Mouse (Mus musculus): ENCODE data around the gene Robo2. TPM values are rescaled to one million over a fixed set of nuclear protein-coding genes. Genes with fewer than 3 reads are reported as not detected.
A peak's percentile ranks its signal among the peaks of the same experiment; 100 is the strongest.

The Robo2 gene
- polyA plus RNA-seq, 1 experiment from 2014 or later = 25.8 TPM

DNA sequence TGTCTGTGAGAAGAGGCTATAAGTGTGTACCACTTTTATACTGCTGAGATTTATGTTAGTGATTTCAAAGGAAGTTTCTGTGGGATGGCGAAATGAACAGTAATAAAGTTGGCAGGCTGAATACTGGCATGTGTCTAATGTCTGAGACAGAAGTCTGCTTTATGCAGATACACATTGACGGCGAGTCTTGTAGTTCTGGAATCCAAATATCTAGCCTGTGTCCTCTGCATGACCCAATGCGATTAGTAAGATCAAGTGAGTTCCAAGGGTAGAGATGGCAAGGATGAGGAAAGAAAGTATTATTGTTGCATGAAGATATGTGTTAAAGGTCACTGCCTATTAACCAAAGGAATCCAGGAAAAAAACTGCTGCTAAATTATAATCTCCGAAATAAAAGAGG, 541.3 kb downstream of the Robo2 start:
- no peak for DNase-seq (ENCODE audit: low spot score)

DNA sequence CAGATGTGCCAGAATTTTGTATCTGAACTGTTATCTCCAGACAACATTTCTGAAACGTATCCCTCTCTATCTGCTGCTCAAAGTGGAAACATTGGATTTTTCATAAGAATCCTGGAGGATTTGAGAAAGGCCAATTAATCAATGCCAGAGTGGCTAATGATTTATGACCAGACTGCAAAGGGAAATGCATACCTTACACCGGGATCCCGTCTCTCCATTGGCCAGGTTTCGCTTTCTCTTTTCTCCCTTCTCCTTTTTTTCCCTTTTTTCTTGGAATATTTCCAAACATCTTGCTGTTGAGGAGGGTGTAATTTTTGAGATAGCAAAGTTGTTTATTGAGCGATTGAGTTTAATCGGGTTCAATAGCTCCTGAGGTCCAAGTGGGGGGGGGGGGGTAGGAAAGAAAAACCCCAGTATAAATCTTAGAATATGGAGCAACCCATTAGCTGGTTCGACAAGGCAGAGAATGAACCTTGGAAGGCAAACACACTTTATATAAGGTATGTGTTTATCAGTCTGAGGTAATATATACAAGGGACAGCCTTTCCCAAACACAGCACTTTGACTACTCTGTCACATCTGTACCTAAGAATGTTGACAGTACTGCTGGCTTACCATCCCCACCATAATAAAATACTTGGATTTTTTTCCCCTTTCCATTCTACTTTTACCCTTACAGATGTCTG, 542.0 kb downstream of the Robo2 start:
- Histone ChIP-seq H3K36me3 (replicated peaks) (no peaks in the 10 kb centered on the region), H3K4me3 (no peak overlapping the region), H3K9me3 (no peaks in the 10 kb centered on the region), H3K4me1 (no peaks in the 10 kb centered on the region), H3K27ac (replicated peaks) (no peak overlapping the region), H3K27me3 (replicated peaks; ENCODE audit: low read depth, poor library complexity, severe bottlenecking) (no peaks in the 10 kb centered on the region)
- no peak for DNase-seq (ENCODE audit: low spot score)
- WGBS = 87% methylated on average over 7 of the region's 7 CpGs

More for the DNA sequence above, 541.3 kb downstream of the Robo2 start:
- Histone ChIP-seq H3K4me3 (no peak overlapping the region), H3K27ac (replicated peaks) (no peak overlapping the region), H3K36me3 (replicated peaks) (no peaks in the 10 kb centered on the region), H3K27me3 (replicated peaks; ENCODE audit: low read depth, poor library complexity, severe bottlenecking) (no peaks in the 10 kb centered on the region), H3K4me1 (no peaks in the 10 kb centered on the region), H3K9me3 (no peaks in the 10 kb centered on the region)
- WGBS = 80% methylated on average over 5 of the region's 5 CpGs

DNA sequence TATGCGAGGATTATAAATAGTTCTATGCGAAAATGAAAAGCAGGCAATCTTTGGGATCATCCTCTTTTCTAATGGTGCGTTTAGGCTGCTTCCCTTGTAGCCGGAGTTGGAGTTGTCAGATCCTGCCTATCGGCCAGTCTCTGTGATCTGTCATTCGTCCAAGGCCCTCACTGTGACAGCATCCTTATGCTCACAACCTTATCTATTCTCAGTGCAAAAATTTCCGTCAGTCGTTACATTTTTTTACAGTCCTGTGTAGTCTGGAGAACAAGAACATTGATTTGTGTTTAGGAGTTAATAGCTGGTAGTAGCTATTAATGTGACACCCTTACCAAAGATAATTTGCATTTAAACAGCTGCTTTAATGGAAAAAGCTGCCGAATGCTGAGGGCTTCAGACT, 547.0 kb downstream of the Robo2 start:
- WGBS = 43% methylated on average over 9 of the region's 9 CpGs
- H3K27me3 ChIP-seq (replicated peaks; ENCODE audit: low read depth, poor library complexity, severe bottlenecking) = no peaks in the 10 kb centered on the region
- peaks cover 6% of the 10 kb centered on the region for H3K4me1 ChIP-seq

DNA sequence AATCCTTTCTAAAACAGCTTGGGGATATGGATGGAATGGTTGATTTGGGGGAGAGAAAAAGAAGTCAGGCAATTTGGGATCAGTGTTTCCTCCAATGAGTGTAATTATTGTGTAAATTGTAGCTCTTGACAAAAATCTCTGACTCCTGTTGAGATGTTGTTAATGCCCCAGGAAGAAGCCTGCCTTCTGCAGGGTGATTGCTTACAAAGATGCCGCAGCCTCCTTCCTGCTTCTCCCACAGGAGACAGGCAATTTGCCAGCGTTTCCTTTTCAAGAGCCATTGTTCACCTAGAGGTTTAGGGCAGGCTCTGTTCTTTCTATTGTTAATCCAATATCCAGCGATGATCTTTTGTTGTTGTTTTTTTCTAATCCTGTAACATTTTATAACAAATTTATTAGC, 547.9 kb downstream of the Robo2 start:
- H3K4me1 ChIP-seq = peaks cover 6% of the 10 kb centered on the region
- no peaks in the 10 kb centered on the region for H3K9me3 ChIP-seq
- no peak overlapping the region for H3K4me3 ChIP-seq
- WGBS = 4% methylated on average over 3 of the region's 3 CpGs
- H3K27me3 ChIP-seq (replicated peaks; ENCODE audit: low read depth, poor library complexity, severe bottlenecking) = no peaks in the 10 kb centered on the region
- H3K36me3 ChIP-seq (replicated peaks) = no peaks in the 10 kb centered on the region
- no peak overlapping the region for H3K27ac ChIP-seq (replicated peaks)
- no peak for DNase-seq (ENCODE audit: low spot score)

More for the DNA sequence above, 547.0 kb downstream of the Robo2 start:
- DNase-seq (ENCODE audit: low spot score) = no peak
- H3K4me3 ChIP-seq = no peak overlapping the region
- no peak overlapping the region for H3K27ac ChIP-seq (replicated peaks)
- no peaks in the 10 kb centered on the region for H3K9me3 ChIP-seq
- no peaks in the 10 kb centered on the region for H3K36me3 ChIP-seq (replicated peaks)

DNA sequence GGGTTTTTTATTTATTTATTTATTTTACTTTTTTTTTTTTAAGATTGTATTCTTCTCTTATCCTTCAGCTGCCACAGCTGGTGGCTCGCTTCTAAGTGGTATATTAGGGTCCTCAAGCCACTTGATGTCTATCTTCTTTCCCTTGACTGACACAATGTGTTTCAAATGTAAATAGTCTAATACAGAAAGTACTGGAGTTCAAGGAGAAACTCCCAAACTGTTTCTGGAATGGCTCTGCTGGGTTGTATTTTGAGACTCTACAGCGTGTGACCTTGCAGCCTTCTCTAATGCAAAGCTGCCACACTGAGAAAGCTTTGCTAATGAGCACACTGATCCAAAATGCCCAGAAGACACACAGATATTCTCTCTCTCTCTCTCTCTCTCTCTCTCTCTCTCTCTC, 552.9 kb downstream of the Robo2 start:
- Histone ChIP-seq H3K36me3 (replicated peaks) (no peaks in the 10 kb centered on the region), H3K27ac (replicated peaks) (no peak overlapping the region), H3K4me1 (peaks cover 3% of the 10 kb centered on the region), H3K9me3 (no peaks in the 10 kb centered on the region), H3K27me3 (replicated peaks; ENCODE audit: low read depth, poor library complexity, severe bottlenecking) (no peaks in the 10 kb centered on the region), H3K4me3 (no peak overlapping the region)
- 70% methylated on average over 2 of the region's 2 CpGs for WGBS
- no peak for DNase-seq (ENCODE audit: low spot score)

DNA sequence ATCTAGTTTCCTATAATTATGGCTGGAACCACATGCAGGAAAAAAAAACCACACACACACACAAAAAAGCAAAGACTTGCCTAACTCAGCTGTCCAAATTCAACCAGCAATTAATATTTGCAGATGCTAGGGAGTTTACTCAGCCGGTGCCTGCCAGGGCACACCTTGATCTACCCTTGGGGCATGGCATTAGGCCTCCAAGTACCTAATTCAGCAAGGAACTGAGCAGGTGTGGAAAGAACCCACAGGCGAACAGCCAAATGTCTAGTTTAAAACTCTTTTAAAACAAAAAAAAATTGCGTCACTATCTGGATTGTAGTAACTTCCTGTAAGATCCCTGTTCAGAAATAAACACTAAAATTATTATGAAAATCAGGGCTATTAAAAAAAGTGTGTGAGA, 555.8 kb downstream of the Robo2 start:
- no peaks in the 10 kb centered on the region for H3K9me3 ChIP-seq
- DNase-seq (ENCODE audit: low spot score) = no peak
- no peak overlapping the region for H3K27ac ChIP-seq (replicated peaks)
- no peak overlapping the region for H3K4me3 ChIP-seq
- H3K4me1 ChIP-seq = no peaks in the 10 kb centered on the region
- no peaks in the 10 kb centered on the region for H3K27me3 ChIP-seq (replicated peaks; ENCODE audit: low read depth, poor library complexity, severe bottlenecking)
- 92% methylated on average over 3 of the region's 3 CpGs for WGBS
- H3K36me3 ChIP-seq (replicated peaks) = no peaks in the 10 kb centered on the region

MicroRNAs encoded within 50 kb of the gene (microRNA counts, 519-probe panel; counts per million panel counts)
- 188 counts per million, percentile 57 among the panel's probes with 10 or more counts for microRNA mmu-miR-691

Small RNAs within 50 kb of the gene (microRNA-seq; reads per million reads assigned to microRNA genes)
- not detected for gene Gm24272
- gene Mir691 = not detected
